Mouse (Mus musculus): ENCODE measurements around the gene Ces1d. TPM values are rescaled to one million over a fixed set of nuclear protein-coding genes. Genes with fewer than 3 reads are reported as not detected.

Gene Ces1d
- total RNA-seq, 2 experiments from 2014 or later: 0.42 TPM; not detected in 1

DNA sequence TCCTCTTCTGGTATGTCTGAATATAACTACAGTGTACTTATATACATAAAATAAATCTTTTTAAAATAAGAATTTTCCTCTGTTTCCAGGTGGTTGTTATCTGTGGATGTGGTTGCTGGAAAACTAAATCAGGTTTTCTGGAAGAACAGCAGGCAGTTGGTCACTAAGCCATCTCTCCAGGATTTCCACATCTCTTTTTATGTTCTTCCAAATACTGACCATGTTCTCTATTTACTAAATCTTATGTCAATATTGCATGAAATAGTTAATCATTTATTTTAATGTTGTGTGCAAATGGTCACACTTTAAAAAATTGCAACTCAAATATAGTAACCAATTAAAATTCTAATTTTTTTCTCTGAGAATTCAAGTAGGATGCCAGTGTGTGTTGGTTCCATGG, 50.3 kb downstream of the Ces1d start:
- no peak for DNase-seq (ENCODE audit: extremely low spot score in 1 of 2, low spot score in 1 of 2)

- peak in 1 of 2 experiments; percentile 56 for DNase-seq (ENCODE audit: extremely low spot score in 1 of 2, low spot score in 1 of 2)
Measured at GRCm38 (mm10) chr8:93140696-93141095, 56.9 kb downstream of the Ces1d start.

GRCm38 (mm10) chr8:93132196-93132595, 65.4 kb downstream of the Ces1d start:
- DNase-seq (ENCODE audit: extremely low spot score in 1 of 2, low spot score in 1 of 2): no peak

GRCm38 (mm10) chr8:93131233-93131980, 66.2 kb downstream of the Ces1d start, which contains the start of gene Ces1c:
Gene Ces1c, minus strand, starts transcription at chr8:93131283.
- DNase-seq (ENCODE audit: extremely low spot score in 1 of 2, low spot score in 1 of 2): no peak

GRCm38 (mm10) chr8:93126476-93126875, 71.2 kb downstream of the Ces1d start:
- DNase-seq (ENCODE audit: extremely low spot score in 1 of 2, low spot score in 1 of 2): peak in 1 of 2 experiments; percentile 17

GRCm38 (mm10) chr8:93122005-93122404, 75.6 kb downstream of the Ces1d start:
- DNase-seq (ENCODE audit: extremely low spot score in 1 of 2, low spot score in 1 of 2): no peak

Other genes with a start within 250 kb of the Ces1d start
- gene Slc6a2, start 237.8 kb downstream of the Ces1d start, total RNA-seq (2021): under 1 TPM; 0.07 to 0.16 TPM
- not detected for gene Ces1a, start 149.6 kb downstream of the Ces1d start, total RNA-seq (2021)
- gene Ces1b, start 117.8 kb downstream of the Ces1d start, total RNA-seq (2021): not detected
- not detected for gene Ces1c, start 66.6 kb downstream of the Ces1d start, total RNA-seq (2021)
- gene Ces1e, start 31.8 kb upstream of the Ces1d start, total RNA-seq (2021): not detected
- gene Ces1f, start 81.9 kb upstream of the Ces1d start, total RNA-seq (2021): not detected
- gene Ces1g, start 139.5 kb upstream of the Ces1d start, total RNA-seq (2021): not detected
- not detected for gene Ces1h, start 181.9 kb upstream of the Ces1d start, total RNA-seq (2021)